Mouse (Mus musculus) liver, adult 2 months (tissue): ENCODE measurements around the gene Gde1. TPM values are rescaled to one million over a fixed set of nuclear protein-coding genes. Genes with fewer than 3 reads are reported as not detected.

Experiments used
- DNase-seq: peaks from one replicate; pipeline ENCODE4 v3.0.0-alpha.2; 2011; ENCODE audit warnings: low read depth, low spot score; ENCODE audit errors: extremely low read depth
- H3K27ac ChIP-seq: fragments of 200-500 bp; replicated peaks from 2 replicates; pipeline ENCODE4 v1.5.1; 2012; ENCODE audit warnings: low read depth, mild to moderate bottlenecking, control low read depth, inconsistent platforms, low read length; ENCODE audit not compliant: insufficient read depth
- H3K27me3 ChIP-seq: fragments of 200-500 bp; 2 replicates; pipeline ENCODE4 v1.6.1; 2012; ENCODE audit warnings: mild to moderate bottlenecking, moderate library complexity, low read length, inconsistent platforms; ENCODE audit not compliant: control insufficient read depth, insufficient read depth
- H3K36me3 ChIP-seq: fragments of 200-500 bp; 2 replicates; pipeline ENCODE4 v1.6.1; 2012; ENCODE audit warnings: low read length, inconsistent platforms; ENCODE audit not compliant: control insufficient read depth, insufficient read depth
- H3K4me1 ChIP-seq: fragments of 200-500 bp; 2 replicates; pipeline ENCODE4 v1.6.1; 2011; ENCODE audit warnings: low read length; ENCODE audit not compliant: control insufficient read depth, insufficient read depth
- H3K4me3 ChIP-seq: fragments of 200-500 bp; 2 replicates; pipeline ENCODE4 v1.5.1; 2011; ENCODE audit warnings: low read depth, mild to moderate bottlenecking, control low read depth, low read length, moderate library complexity; ENCODE audit not compliant: insufficient read depth
- H3K79me2 ChIP-seq: fragments of 200-500 bp; 2 replicates; pipeline ENCODE4 v1.6.1; 2012; ENCODE audit warnings: inconsistent platforms, mild to moderate bottlenecking, low read length, moderate library complexity; ENCODE audit not compliant: control insufficient read depth, insufficient read depth
- H3K9ac ChIP-seq: fragments of 200-500 bp; 2 replicates; pipeline ENCODE4 v1.6.1; 2012; ENCODE audit warnings: low read depth, mild to moderate bottlenecking, control low read depth, inconsistent platforms, low read length
- CTCF ChIP-seq: fragments of 200-500 bp; IDR thresholded peaks from 2 replicates; pipeline ENCODE4 v1.5.1; 2011; ENCODE audit warnings: low read depth, low read length, control low read depth
- POLR2A ChIP-seq: fragments of 200-500 bp; IDR thresholded peaks from 2 replicates; pipeline ENCODE4 v1.6.1; 2011; ENCODE audit warnings: low read length, control low read depth; ENCODE audit not compliant: insufficient read depth; ENCODE audit errors: extremely low read depth
- WGBS: fragments of 180-500 bp; shearing (Covaris S2); methylation state at CpG from one replicate; pipeline ENCODE4 v1.1.7; 2018; 5-methylcytosine and 5-hydroxymethylcytosine counted together
- polyA plus RNA-seq: library from polyadenylated mRNA; depleted of rRNA; stranded (reverse); fragments of >200 nt; gene quantifications from 2 replicates; pipeline ENCODE4 v1.2.3, GENCODE M21; 2012
- total RNA-seq: library from RNA; depleted of rRNA; stranded (reverse); fragments of >200 nt; gene quantifications from 2 replicates; pipeline ENCODE4 v1.2.3, GENCODE M21; 2014

Gde1 gene
- total and polyA plus RNA-seq, 2 experiments = 64.5 to 67.2 TPM

DNA sequence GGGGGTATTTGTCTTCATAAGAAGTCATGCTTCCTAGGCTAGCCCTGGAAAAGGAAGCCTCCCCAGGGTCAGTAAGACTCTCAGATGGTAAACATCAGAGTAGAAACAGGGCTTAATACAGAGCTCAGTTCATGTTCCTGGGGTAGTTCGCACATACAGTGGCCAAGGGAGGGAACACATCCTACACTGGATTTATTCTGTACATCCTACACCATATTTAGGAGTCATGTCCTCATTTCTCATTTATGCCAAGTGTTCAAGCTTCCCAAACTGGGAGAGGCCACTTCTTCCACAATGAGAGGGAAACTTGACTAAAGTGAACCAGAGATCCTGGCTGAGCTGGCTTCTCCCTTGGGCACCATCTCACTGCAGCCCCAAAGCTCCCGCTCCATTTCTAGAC, 37.8 kb downstream of the Gde1 start:
- TF ChIP-seq CTCF = no peak

DNA sequence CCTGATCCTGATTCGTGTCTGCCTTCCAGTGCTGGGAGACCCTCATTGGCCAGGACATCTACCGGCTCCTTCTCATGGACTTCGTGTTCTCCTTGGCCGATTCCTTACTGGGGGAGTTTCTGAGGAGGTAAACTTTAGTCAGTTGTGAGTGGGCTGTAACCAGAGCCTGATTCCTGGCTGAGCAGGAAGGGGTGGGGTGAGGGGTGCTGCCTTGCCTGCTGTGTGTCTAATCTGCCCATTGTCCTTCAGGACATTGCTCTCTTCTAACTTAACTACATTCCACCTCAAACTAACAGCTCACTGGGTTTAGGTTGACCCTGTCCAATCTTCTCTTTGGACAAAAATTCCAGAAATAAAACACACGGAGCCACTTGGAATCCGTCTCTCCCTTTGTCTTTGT, 48.8 kb downstream of the Gde1 start:
- 49% methylated on average over 6 of the region's 6 CpGs for WGBS
- no peak overlapping the region for H3K4me3 ChIP-seq
- H3K9ac ChIP-seq = no peak overlapping the region

More for the DNA sequence above, 37.8 kb downstream of the Gde1 start:
- H3K27ac ChIP-seq = no peak overlapping the region
- H3K27me3 ChIP-seq = no peaks in the 10 kb centered on the region
- H3K36me3 ChIP-seq = no peaks in the 10 kb centered on the region
- H3K4me1 ChIP-seq = no peaks in the 10 kb centered on the region
- WGBS = 95% methylated on average over 2 of the region's 2 CpGs
- no peak overlapping the region for H3K9ac ChIP-seq
- no peak for DNase-seq
- H3K4me3 ChIP-seq = no peak overlapping the region
- no peaks in the 10 kb centered on the region for H3K79me2 ChIP-seq

DNA sequence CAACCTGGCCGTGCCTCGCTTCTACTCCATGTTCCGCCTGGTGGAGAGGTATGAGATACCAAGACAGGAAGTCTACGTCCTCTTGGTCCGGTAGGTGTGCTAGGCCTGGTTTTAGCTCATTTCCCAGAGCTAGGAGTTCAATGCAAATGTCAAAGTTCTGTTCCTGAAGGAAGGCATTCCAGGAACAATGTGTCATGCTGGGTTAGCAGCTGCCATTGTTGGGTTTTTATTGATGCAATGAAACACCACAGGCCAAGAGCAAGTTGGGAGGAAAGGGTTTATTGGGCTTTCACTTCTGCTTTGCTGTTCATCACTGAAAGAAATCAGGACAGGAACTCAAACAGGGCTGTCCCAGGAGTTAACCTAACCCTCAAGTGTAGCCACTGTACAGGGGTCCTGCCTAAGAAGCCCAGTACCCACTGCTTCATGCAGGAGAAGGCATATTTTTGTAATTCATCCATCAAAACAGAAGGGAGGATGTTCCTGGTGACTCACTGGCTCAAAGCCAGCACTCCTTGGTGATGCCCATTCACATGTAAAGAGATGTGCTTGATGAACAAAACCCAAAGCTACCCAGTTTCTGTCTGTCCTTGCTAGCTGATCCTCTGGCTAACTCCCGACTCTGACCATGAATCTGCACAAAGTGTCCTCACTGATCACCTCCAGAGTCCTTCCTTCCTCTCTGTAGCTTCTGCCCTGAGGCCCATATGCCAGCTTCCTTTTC, 52.8 kb downstream of the Gde1 start:
- Histone ChIP-seq H3K4me3 (no peak overlapping the region), H3K9ac (no peak overlapping the region), H3K27me3 (no peaks in the 10 kb centered on the region), H3K36me3 (no peaks in the 10 kb centered on the region), H3K27ac (no peak overlapping the region), H3K79me2 (no peaks in the 10 kb centered on the region), H3K4me1 (no peaks in the 10 kb centered on the region)
- no peak for DNase-seq
- TF ChIP-seq CTCF (no peak), POLR2A (no peak)
- WGBS = 81% methylated on average over 6 of the region's 6 CpGs

More for the DNA sequence above, 48.8 kb downstream of the Gde1 start:
- no peak overlapping the region for H3K27ac ChIP-seq
- DNase-seq = no peak
- no peaks in the 10 kb centered on the region for H3K36me3 ChIP-seq
- H3K27me3 ChIP-seq = no peaks in the 10 kb centered on the region
- no peak for TF ChIP-seq POLR2A
- no peak for TF ChIP-seq CTCF
- H3K79me2 ChIP-seq = no peaks in the 10 kb centered on the region
- no peaks in the 10 kb centered on the region for H3K4me1 ChIP-seq

DNA sequence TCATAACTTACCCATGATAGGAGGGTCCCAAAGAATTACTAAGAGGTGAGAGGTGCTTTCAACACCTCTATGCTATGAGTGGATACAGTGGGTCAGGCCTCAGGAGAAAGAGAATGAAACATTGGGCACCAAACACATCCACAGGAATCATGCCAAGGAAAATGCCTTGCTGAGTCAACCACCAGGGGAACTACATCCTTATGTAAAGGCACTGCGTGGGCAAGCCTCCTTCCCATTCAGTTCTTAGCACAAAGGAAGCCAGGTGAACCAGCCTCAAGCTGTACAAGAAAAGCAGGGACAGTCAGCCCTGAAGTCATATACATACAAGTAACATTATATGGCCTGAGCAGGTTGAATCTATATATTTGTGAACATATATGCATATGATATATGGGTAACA, 54.7 kb downstream of the Gde1 start:
- DNase-seq = no peak
- H3K36me3 ChIP-seq = no peaks in the 10 kb centered on the region
- no peak overlapping the region for H3K4me3 ChIP-seq
- no peak overlapping the region for H3K9ac ChIP-seq
- H3K27me3 ChIP-seq = no peaks in the 10 kb centered on the region
- TF ChIP-seq CTCF (no peak), POLR2A (no peak)
- 81% methylated on average over 1 of the region's 1 CpGs for WGBS
- H3K4me1 ChIP-seq = no peaks in the 10 kb centered on the region
- no peak overlapping the region for H3K27ac ChIP-seq
- H3K79me2 ChIP-seq = no peaks in the 10 kb centered on the region

DNA sequence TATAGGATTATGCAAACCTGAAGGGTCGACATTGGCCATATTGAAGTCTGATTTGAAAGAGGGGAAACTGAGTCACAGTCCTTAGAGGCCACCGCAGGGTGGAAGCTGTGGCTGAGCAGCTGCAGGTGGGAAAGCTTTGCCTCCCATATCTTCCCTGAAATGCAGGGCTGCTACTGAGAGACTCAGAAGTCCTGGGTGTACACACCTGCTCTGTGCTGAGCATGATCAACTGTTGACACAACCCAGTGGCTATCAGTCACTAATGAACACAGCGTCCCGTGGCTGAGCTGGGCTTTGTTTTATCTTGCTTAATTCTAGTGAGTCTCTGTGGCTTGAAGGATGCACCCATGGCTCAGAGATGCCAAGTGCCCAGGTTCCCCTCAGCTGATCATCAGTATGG, 55.5 kb downstream of the Gde1 start:
- H3K4me3 ChIP-seq = no peak overlapping the region
- DNase-seq = no peak
- TF ChIP-seq CTCF = no peak
- TF ChIP-seq POLR2A = no peak
- no peak overlapping the region for H3K27ac ChIP-seq
- H3K9ac ChIP-seq = no peak overlapping the region
- H3K36me3 ChIP-seq = no peaks in the 10 kb centered on the region
- H3K27me3 ChIP-seq = no peaks in the 10 kb centered on the region
- no peaks in the 10 kb centered on the region for H3K79me2 ChIP-seq
- WGBS = 54% methylated on average over 4 of the region's 4 CpGs
- H3K4me1 ChIP-seq = no peaks in the 10 kb centered on the region

DNA sequence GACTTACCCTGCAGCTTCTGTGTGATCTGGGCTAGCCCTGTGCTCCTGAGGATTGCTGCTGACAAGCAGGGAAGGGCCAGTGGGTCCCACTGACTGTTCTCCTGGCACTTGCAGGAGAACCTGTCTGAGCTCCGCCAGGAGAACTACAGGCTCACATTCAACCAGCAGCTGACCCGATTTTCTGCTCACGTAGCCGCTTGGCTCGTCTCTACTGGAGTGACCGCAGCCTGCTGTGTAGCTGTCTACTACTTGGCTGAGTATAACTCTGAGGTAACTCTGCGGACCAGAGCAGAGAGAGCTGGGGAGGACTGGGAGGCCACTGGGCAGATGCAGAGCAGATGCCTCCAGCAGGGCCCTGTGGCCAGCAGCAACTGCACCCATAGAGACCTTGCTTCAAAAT, 56.2 kb downstream of the Gde1 start:
- H3K4me1 ChIP-seq = no peaks in the 10 kb centered on the region
- no peak overlapping the region for H3K4me3 ChIP-seq
- 83% methylated on average over 7 of the region's 7 CpGs for WGBS
- H3K36me3 ChIP-seq = no peaks in the 10 kb centered on the region
- no peak overlapping the region for H3K27ac ChIP-seq
- DNase-seq = no peak
- TF ChIP-seq POLR2A (no peak), CTCF (no peak)
- no peaks in the 10 kb centered on the region for H3K27me3 ChIP-seq
- H3K9ac ChIP-seq = no peak overlapping the region
- H3K79me2 ChIP-seq = no peaks in the 10 kb centered on the region
